Mouse (Mus musculus) frontal cortex, postnatal 14 days (tissue): ENCODE measurements around the gene Klhl32.
A peak's percentile ranks its signal among the peaks of the same experiment; 100 is the strongest.
"Not testable (repeated sequence)": the region's sequence is repeated elsewhere in the genome, so short reads cannot be mapped to it uniquely, and the experiment has no call there.

Source experiments
- DNase-seq, 2 experiments: peaks; one replicate each; pipeline ENCODE4 v3.0.0; 2022; ENCODE audit warnings: low spot score in 2 of 2

The Klhl32 gene

GRCm38 (mm10) chr4:24795180-24795579, 55.7 kb downstream of the Klhl32 start:
- no peak for DNase-seq

- no peak for DNase-seq
Measured at GRCm38 (mm10) chr4:24793726-24794345, 57.1 kb downstream of the Klhl32 start.

GRCm38 (mm10) chr4:24792416-24792981, 58.4 kb downstream of the Klhl32 start:
- DNase-seq = no peak

GRCm38 (mm10) chr4:24789331-24789730, 61.6 kb downstream of the Klhl32 start:
- DNase-seq = no peak

- DNase-seq = no peak
Measured at GRCm38 (mm10) chr4:24785757-24786532, 65.0 kb downstream of the Klhl32 start.

- no peak for DNase-seq
Measured at GRCm38 (mm10) chr4:24765919-24766318, 85.0 kb downstream of the Klhl32 start.

GRCm38 (mm10) chr4:24765469-24765868, 85.5 kb downstream of the Klhl32 start:
- DNase-seq = no peak

GRCm38 (mm10) chr4:24764558-24764957, 86.4 kb downstream of the Klhl32 start:
- no peak for DNase-seq

GRCm38 (mm10) chr4:24763451-24763850, 87.5 kb downstream of the Klhl32 start:
- no peak for DNase-seq

- DNase-seq = no peak
Measured at GRCm38 (mm10) chr4:24758954-24759353, 92.0 kb downstream of the Klhl32 start.

- DNase-seq = no peak
Measured at GRCm38 (mm10) chr4:24752517-24753208, 98.3 kb downstream of the Klhl32 start.

- no peak for DNase-seq
Measured at GRCm38 (mm10) chr4:24737080-24737479, 113.8 kb downstream of the Klhl32 start.

GRCm38 (mm10) chr4:24720834-24721233, 130.1 kb downstream of the Klhl32 start:
- peak in 1 of 2 experiments; percentile 59 for DNase-seq

GRCm38 (mm10) chr4:24715559-24715958, 135.4 kb downstream of the Klhl32 start:
- no peak for DNase-seq

- DNase-seq = no peak
Measured at GRCm38 (mm10) chr4:24714367-24714766, 136.6 kb downstream of the Klhl32 start.

- peak in 1 of 2 experiments; percentile 16 for DNase-seq
Measured at GRCm38 (mm10) chr4:24698528-24699117, 152.3 kb downstream of the Klhl32 start.

- DNase-seq = no peak
Measured at GRCm38 (mm10) chr4:24680080-24680479, 170.8 kb downstream of the Klhl32 start.

- DNase-seq = no peak
Measured at GRCm38 (mm10) chr4:24670007-24670406, 180.9 kb downstream of the Klhl32 start.

- no peak for DNase-seq
Measured at GRCm38 (mm10) chr4:24659218-24659617, 191.7 kb downstream of the Klhl32 start.

- not testable (repeated sequence) for DNase-seq
Measured at GRCm38 (mm10) chr4:24644735-24645134, 206.2 kb downstream of the Klhl32 start.

GRCm38 (mm10) chr4:24642306-24642705, 208.6 kb downstream of the Klhl32 start:
- DNase-seq = no peak
